Mouse (Mus musculus) small intestine, adult 10 weeks (tissue): ENCODE data around the gene Rfc2. TPM values are rescaled to one million over a fixed set of nuclear protein-coding genes. Genes with fewer than 3 reads are reported as not detected.

ENCODE experiments used
- polyA plus RNA-seq: library from polyadenylated mRNA; stranded (reverse); fragments of 350-450 nt; fragmentation: Illumina TruSeq; extraction: RNeasy Lipid Tissue Mini Kit (QIAGEN cat#74804); gene quantifications from one replicate; pipeline ENCODE4 v1.2.3, GENCODE M21; 2014; ENCODE audit warnings: low replicate concordance

The Rfc2 gene
- polyA plus RNA-seq, result 5.3 TPM

DNA sequence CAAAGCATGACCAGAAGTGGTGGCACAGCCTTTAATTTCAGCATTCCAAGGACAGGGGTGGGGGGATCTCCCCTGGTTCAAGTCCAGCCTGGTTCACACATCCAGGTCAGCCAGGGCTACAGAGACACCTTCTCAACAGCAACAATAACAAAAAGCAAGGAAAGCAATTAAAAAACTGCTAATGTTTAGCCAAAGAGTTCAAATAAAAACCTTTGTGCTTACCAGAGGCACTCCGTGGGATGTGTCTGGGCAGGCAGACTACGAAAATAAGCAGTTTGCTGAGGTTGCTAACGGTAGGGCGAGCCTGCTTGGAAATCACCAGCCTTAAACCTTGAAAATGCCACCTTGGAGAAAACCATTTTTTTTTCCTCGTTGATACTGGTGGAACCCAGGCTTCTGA lies at the start of gene Rfc2:
TSS of gene Rfc2 (plus strand) at position 221 of the 400 bp plus-strand sequence.

DNA sequence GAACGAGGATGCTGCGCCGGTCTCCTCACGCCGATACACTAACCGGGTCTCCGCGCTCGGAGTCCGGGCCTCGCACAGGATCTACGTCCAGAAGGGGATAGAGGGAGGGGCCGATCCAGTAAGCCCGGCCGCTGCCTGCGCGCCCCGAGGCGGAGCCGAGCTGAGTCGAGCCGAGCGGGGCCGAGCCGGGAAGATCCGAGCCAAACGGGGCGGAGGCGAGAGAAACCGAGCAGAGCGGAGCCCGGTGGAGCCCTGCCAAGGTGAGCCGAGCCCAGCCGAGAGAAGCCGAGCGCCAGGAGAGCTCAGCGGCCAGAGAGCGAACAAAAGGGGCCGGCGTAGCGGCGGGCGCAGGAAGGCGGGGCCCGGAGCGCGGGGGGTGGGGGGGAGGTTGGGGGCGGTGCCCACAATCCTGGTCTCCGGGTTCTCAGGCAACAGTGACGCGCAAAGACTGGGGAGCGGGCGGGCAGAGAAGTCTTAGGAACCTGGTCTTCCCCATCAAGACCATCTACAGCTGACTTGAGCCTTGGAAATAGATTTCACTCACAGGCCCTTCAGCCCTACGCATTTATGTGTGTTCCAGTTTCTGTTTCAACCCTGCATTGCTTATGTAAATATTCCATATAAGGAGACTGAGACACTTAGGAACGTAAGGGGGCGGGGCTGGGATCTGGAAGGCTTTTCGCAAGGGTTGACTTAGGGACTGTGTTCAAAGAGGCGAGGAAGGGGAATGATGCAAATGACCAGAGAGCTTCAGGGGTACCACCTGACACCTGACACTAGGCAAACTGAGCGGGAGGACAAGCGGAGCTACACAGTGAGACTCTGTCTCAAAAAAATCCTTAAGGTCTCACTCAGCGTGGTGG lies 28.8 kb upstream of the Rfc2 start, which contains the start of gene Clip2:
TSS of gene Clip2 (minus strand) at position 325 of the 863 bp plus-strand sequence.

DNA sequence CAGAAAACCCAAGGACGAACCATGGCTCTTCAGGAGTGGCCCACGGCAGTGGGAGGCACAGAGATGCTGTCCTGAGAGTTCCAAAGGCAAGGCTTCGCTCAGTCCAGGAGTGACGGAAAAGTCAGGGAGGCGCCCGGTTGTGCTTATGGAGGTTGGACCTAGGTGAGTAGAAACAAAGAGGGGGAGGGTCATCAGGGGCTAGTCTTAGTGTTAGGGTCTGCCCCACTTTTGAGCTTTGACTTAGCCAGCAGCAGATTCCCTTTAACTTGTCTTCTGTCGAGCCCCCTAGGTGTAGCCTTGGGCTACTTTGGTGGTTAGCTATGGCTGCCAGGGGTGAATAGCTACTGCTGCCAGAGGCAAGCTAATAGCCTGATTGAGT lies 21.1 kb upstream of the Rfc2 start, which contains the start of gene Syna:
TSS of gene Syna (minus strand) at position 101 of the 379 bp plus-strand sequence.

DNA sequence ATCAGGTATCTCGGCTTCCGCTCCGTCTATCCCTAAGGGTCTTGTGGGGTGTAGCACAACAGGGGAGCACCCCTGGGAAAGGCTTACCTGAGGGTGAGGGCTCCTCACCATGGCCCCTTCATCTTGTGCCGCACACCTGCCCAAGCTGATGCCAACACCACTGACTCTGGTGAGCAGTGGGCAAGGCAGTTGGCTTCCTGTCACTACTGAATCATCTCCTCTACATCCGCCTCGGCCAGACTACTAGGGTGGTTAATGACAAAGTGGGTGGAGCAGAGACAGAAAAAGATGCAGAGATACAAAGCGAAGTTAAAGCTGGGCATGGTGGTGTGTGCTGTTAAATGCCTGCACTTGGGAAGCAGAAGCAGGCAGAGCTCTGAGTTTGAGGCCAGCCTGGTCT lies 33.6 kb downstream of the Rfc2 start, which contains the start of gene Lat2:
TSS of gene Lat2 (minus strand) at position 224 of the 400 bp plus-strand sequence.

DNA sequence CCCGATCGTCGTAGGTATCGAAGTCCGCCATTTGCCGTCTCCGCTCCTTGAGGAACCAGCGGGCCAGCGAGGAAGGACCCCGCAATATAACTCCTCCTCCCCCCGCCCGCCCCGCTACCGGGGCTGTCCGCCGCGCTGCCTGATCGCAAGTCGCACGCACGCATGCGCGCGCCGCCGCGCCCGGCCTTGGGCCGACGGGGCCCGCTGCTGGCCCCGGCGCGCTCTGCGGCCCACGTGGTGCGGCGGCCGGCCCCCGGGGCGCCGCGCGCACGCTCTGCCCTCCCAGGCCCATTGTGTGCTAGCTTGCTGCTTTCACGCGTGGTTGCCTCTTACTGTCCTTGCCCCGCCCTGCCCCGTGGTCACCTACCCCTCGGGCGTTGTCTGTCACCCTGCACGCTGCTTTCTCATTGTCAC lies 58.1 kb downstream of the Rfc2 start, which contains the start of gene Eif4h:
TSS of gene Eif4h (minus strand) at position 222 of the 414 bp plus-strand sequence.

Other genes starting within 250 kb of the Rfc2 start
- 11.2 TPM for gene Gtf2ird1, start 124.7 kb upstream of the Rfc2 start, polyA plus RNA-seq
- 1.1 TPM for gene Clip2, start 28.9 kb upstream of the Rfc2 start, polyA plus RNA-seq
- gene Syna, start 21.2 kb upstream of the Rfc2 start, polyA plus RNA-seq, result 2.6 TPM
- 4.4 TPM for gene Lat2, start 33.7 kb downstream of the Rfc2 start, polyA plus RNA-seq
- gene Eif4h, start 58.1 kb downstream of the Rfc2 start, polyA plus RNA-seq, result 100 TPM
- gene Limk1, start 107.2 kb downstream of the Rfc2 start, polyA plus RNA-seq, result 0.37 TPM
- 1.1 TPM for gene Eln, start 166.0 kb downstream of the Rfc2 start, polyA plus RNA-seq